Mouse (Mus musculus): Measurements from ENCODE around the gene Fabp6. TPM values are rescaled to one million over a fixed set of nuclear protein-coding genes. Genes with fewer than 3 reads are reported as not detected.

Gene Fabp6
- polyA plus RNA-seq, 1 experiment from 2014 or later: not detected

DNA sequence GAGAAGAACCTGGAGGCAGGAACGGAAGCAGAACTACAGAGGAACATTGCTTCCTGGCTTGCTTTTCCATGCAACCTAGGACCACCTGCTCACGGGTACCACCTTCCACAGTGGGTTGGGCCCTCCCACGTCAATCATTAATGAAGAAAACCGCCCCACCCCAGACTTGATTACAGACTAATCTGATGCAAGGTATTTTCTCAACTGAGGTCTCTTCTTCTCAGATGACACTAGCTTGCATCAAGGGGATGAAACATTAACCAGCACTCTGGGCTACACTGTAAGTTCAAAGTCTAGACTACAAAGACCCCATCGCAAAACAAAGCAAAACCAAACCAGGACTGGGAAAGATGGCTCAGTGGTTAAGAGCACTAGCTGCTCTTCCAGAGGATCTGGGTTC, 20.4 kb upstream of the Fabp6 start:
- Histone ChIP-seq H3K9me3 (no peaks in the 10 kb centered on the region), H3K27me3 (no peaks in the 10 kb centered on the region), H3K27ac (replicated peaks) (no peak overlapping the region), H3K36me3 (no peaks in the 10 kb centered on the region), H3K4me2 (no peak overlapping the region), H3K4me3 (no peak overlapping the region), H3K4me1 (replicated peaks) (peaks cover 21% of the 10 kb centered on the region), H3K9ac (no peak overlapping the region)
- ATAC-seq (ENCODE audit: low FRiP score, low read depth): no peak
- 86% methylated on average over 5 of the region's 5 CpGs for WGBS

GRCm38 (mm10) chr11:43618403-43618802, 17.1 kb upstream of the Fabp6 start:
- ATAC-seq (ENCODE audit: low FRiP score, low read depth): 0 out of 2 replicates have a peak, but pooled peaks have one; percentile 35
- no peak overlapping the region for H3K9ac ChIP-seq
- peak overlapping the region; percentile 59 for H3K27ac ChIP-seq (replicated peaks)
- H3K9me3 ChIP-seq: no peaks in the 10 kb centered on the region
- H3K27me3 ChIP-seq: no peaks in the 10 kb centered on the region
- no peaks in the 10 kb centered on the region for H3K36me3 ChIP-seq
- H3K4me2 ChIP-seq: no peak overlapping the region
- H3K4me3 ChIP-seq: no peak overlapping the region
- WGBS: 38% methylated on average over 7 of the region's 7 CpGs
- peaks cover 12% of the 10 kb centered on the region for H3K4me1 ChIP-seq (replicated peaks)

DNA sequence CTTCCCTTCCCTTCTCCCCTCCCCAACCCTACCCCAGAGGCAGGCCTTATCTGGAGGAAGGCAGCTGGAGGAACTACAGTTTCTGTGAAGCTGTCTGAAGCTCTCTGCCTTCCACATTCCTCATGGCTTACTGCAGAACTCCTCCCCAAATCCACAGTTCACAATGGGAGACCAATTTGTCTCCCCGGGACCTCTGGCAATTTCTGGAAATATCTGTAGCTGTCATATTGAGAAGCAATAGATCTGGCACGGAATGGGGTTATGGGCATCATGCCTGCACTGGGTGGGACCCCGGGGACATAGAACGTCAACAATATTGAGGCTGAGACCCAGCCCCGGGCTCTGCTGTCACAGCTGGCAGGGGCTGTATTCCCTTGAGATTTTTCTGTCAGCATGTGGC, 16.6 kb upstream of the Fabp6 start:
- no peaks in the 10 kb centered on the region for H3K36me3 ChIP-seq
- H3K9me3 ChIP-seq: no peaks in the 10 kb centered on the region
- no peak overlapping the region for H3K9ac ChIP-seq
- 22% methylated on average over 5 of the region's 5 CpGs for WGBS
- peak; percentile 47; the same call in 1 of the 2 replicates for ATAC-seq (ENCODE audit: low FRiP score, low read depth)
- H3K4me2 ChIP-seq: no peak overlapping the region
- peaks cover 17% of the 10 kb centered on the region for H3K4me1 ChIP-seq (replicated peaks)
- no peak overlapping the region for H3K4me3 ChIP-seq
- no peaks in the 10 kb centered on the region for H3K27me3 ChIP-seq
- H3K27ac ChIP-seq (replicated peaks): peak overlapping the region; percentile 59

DNA sequence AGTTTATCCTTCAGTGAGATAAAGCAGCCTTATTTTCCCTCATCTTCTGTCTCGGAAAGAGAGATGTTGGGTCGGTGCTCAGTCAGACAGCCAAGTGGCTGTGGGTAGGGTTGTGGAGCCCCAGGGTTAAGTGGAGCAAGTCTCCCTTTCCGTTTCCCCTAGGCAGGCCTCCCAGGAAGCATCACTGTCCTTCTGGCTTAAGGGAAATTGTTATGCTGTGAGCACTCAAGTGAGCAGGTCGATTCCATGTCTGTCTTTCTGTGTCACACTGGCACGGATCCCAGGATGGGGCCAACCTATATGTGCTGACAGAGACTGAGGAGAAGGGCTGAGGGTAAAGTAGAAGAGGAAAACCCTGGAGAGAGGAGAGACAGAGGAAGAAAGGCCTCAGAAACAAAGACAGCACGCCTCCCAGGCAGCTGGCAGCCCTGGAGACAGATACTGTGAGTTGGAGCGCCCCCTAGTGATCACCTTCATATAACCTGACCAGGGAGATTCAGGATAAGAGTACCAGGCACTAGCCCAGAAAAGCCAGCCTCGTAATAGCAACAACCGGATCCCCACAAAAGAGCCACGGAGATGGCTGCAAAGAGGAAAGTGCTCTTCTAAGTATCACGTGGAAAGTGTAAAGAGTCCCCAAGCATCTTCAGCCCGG, 11.6 kb upstream of the Fabp6 start:
- Histone ChIP-seq H3K36me3 (no peaks in the 10 kb centered on the region), H3K27me3 (no peaks in the 10 kb centered on the region), H3K9ac (peak overlapping the region; percentile 17; the same call in 1 of the 2 replicates), H3K4me3 (no peak overlapping the region), H3K4me2 (no peak overlapping the region), H3K9me3 (no peaks in the 10 kb centered on the region), H3K27ac (replicated peaks) (peak overlapping the region; percentile 80), H3K4me1 (replicated peaks) (peaks cover 17% of the 10 kb centered on the region)
- WGBS: 20% methylated on average over 12 of the region's 12 CpGs
- peak; percentile 83 for ATAC-seq (ENCODE audit: low FRiP score, low read depth)

DNA sequence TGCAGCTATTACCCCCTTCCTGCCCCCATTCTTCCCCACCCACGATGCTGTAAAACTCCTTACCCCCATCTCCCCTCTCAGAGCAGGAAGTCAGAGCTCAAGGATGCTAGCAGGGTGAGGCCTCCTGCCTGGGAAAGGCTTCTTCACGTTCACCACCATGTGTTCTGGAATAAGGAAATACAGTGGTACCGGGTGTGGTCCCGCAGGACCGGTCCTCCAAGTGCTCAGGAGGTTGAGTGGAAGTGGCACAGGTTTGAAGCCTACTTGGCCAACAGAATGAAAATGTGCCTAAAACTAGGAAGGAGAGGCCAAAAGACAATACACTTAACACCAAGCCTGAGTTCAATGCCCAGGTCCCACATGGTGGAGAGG, 9.3 kb upstream of the Fabp6 start:
- Histone ChIP-seq H3K4me3 (no peak overlapping the region), H3K4me2 (no peak overlapping the region), H3K9me3 (no peaks in the 10 kb centered on the region), H3K27me3 (no peaks in the 10 kb centered on the region), H3K27ac (replicated peaks) (no peak overlapping the region), H3K9ac (no peak overlapping the region), H3K4me1 (replicated peaks) (peaks cover 11% of the 10 kb centered on the region), H3K36me3 (no peaks in the 10 kb centered on the region)
- WGBS: 83% methylated on average over 5 of the region's 5 CpGs
- no peak for ATAC-seq (ENCODE audit: low FRiP score, low read depth)

- Histone ChIP-seq H3K27me3 (no peaks in the 10 kb centered on the region), H3K4me3 (no peak overlapping the region), H3K9ac (no peak overlapping the region), H3K9me3 (no peaks in the 10 kb centered on the region), H3K4me2 (no peak overlapping the region), H3K27ac (replicated peaks) (no peak overlapping the region), H3K36me3 (no peaks in the 10 kb centered on the region), H3K4me1 (replicated peaks) (peaks cover 11% of the 10 kb centered on the region)
- no peak for ATAC-seq (ENCODE audit: low FRiP score, low read depth)
- 58% methylated on average over 10 of the region's 10 CpGs for WGBS
Observed at GRCm38 (mm10) chr11:43610006-43610661, 8.8 kb upstream of the Fabp6 start.

DNA sequence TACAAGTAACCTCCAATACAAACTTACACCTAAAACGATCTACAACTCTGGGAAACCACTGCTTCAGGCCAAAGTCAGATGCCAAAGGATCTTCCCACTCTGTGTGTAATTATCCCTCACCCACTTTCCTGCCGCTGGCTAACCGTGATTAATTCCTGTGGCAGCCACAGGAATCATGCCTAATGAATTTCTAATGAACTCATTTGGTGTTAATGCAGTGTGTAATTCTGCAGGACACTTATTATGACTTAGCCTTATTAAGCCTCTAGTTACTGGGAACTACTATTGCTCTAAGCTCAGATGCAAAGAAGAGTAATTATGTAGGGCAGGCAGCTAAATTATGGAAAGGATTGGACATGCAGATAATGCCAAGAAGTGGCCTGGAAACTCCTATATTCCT, 7.1 kb upstream of the Fabp6 start:
- Histone ChIP-seq H3K9ac (no peak overlapping the region), H3K27me3 (no peaks in the 10 kb centered on the region), H3K4me3 (no peak overlapping the region), H3K4me1 (replicated peaks) (peaks cover 11% of the 10 kb centered on the region), H3K4me2 (no peak overlapping the region), H3K9me3 (no peaks in the 10 kb centered on the region), H3K36me3 (no peaks in the 10 kb centered on the region), H3K27ac (replicated peaks) (peak overlapping the region; percentile 66)
- 24% methylated on average over 3 of the region's 3 CpGs for WGBS
- ATAC-seq (ENCODE audit: low FRiP score, low read depth): peak; percentile 37; the same call in 1 of the 2 replicates

DNA sequence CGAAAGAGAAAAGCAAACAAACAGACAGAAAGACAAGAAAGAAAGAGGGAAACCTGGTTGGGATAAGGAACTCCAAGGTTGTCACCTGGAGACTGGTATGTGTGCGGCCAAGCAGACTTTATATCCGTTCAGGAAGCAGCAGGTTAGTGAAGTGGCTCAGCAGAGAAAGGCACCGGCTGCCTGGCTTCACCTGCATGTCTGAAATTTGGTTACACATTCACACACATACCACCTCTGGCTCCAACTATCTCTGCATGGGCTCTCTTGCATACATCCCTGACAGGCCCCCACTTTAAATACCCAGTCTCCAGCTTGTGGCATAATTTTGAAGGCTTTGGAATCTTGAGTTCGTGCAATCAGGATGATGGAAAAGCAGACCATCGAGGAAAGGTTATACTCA, 4.5 kb upstream of the Fabp6 start:
- Histone ChIP-seq H3K27ac (replicated peaks) (no peak overlapping the region), H3K9ac (no peak overlapping the region), H3K4me2 (no peak overlapping the region), H3K4me1 (replicated peaks) (0 out of 2 replicates have a peak, but pooled peaks cover 2% of the 10 kb centered on the region), H3K4me3 (no peak overlapping the region), H3K27me3 (no peaks in the 10 kb centered on the region), H3K36me3 (no peaks in the 10 kb centered on the region), H3K9me3 (no peaks in the 10 kb centered on the region)
- ATAC-seq (ENCODE audit: low FRiP score, low read depth): no peak
- 88% methylated on average over 6 of the region's 6 CpGs for WGBS

DNA sequence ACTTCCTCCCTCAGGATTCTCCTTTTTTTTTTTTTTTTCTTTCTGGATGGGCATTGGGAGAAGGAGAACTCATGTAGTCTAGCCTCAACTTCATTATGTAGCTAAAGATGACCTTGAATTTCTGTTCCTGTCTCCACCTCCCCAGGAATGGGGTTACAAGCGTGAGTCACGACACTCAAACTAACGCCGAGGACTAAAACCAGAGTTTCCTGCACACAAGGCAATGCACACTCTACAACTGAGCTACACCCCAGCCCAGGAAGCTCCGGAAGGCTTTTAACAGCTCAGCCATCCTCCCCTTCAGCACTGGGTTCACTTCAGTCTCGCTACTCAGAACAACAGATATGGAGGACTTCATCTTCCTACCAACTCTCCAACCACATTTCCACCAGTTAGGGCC, 3.6 kb upstream of the Fabp6 start:
- Histone ChIP-seq H3K4me1 (replicated peaks) (0 out of 2 replicates have a peak, but pooled peaks cover 2% of the 10 kb centered on the region), H3K9me3 (no peaks in the 10 kb centered on the region), H3K9ac (no peak overlapping the region), H3K36me3 (no peaks in the 10 kb centered on the region), H3K4me2 (no peak overlapping the region), H3K4me3 (no peak overlapping the region), H3K27ac (replicated peaks) (no peak overlapping the region), H3K27me3 (no peaks in the 10 kb centered on the region)
- 94% methylated on average over 6 of the region's 6 CpGs for WGBS
- ATAC-seq (ENCODE audit: low FRiP score, low read depth): no peak

DNA sequence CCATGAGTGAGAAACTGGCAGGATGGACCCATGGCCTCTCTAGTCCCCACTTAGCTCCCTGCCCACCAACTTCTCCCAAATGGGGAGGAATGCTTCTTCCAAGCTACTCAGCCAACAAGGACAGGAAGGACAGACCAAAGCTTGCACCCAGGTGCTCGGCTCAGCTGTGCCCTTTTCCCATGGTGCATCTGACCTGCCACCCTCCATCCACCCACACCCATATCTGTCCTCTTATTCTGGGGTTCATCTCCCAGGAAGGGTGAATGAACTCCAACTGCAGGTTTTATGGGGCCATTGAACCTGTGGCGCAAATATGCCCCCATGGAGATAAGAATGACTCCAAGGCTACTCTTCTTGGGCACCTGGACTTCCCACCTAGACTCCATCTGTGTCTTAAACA, 2.9 kb upstream of the Fabp6 start:
- H3K36me3 ChIP-seq: no peaks in the 10 kb centered on the region
- WGBS: 91% methylated on average over 2 of the region's 2 CpGs
- H3K4me1 ChIP-seq (replicated peaks): 0 out of 2 replicates have a peak, but pooled peaks cover 2% of the 10 kb centered on the region
- H3K9me3 ChIP-seq: no peaks in the 10 kb centered on the region
- H3K27ac ChIP-seq (replicated peaks): no peak overlapping the region
- no peak overlapping the region for H3K4me3 ChIP-seq
- no peak overlapping the region for H3K4me2 ChIP-seq
- no peaks in the 10 kb centered on the region for H3K27me3 ChIP-seq
- no peak overlapping the region for H3K9ac ChIP-seq
- ATAC-seq (ENCODE audit: low FRiP score, low read depth): no peak

DNA sequence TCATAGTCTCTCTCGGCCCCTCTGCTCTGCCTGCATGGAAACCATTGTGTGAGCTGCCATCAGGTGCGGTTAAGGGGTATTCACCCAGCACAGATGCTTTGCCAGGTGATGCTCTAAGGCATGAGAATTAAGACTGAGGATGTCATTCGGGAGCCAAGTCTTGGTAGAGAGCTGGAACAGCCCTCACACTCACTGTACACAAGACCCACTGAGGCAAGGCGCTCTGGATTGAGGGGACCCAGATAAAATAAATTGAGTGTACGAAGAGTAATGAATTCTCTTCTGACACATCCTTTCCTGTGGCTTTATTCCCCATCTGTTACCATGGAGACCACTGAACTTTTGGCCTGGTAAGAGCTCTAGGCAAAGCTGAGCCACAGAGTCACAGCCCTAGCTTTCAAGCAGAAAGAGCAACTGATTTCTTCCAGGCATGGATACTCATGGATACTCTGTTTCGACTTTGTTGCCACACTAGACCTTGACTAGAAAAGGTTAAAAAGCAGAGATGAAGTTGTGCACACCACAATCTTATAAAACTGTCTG, 11.7 kb downstream of the Fabp6 start:
- no peak overlapping the region for H3K9ac ChIP-seq
- H3K36me3 ChIP-seq: no peaks in the 10 kb centered on the region; the same call in 1 of the 2 replicates
- WGBS: 43% methylated on average over 6 of the region's 6 CpGs
- H3K4me2 ChIP-seq: no peak overlapping the region
- ATAC-seq (ENCODE audit: low FRiP score, low read depth): no peak
- no peaks in the 10 kb centered on the region for H3K9me3 ChIP-seq
- no peak overlapping the region for H3K27ac ChIP-seq (replicated peaks)
- H3K27me3 ChIP-seq: no peaks in the 10 kb centered on the region
- H3K4me1 ChIP-seq (replicated peaks): 0 out of 2 replicates have a peak, but pooled peaks cover 6% of the 10 kb centered on the region
- no peak overlapping the region for H3K4me3 ChIP-seq

GRCm38 (mm10) chr11:43586324-43587090, 14.8 kb downstream of the Fabp6 start, which contains the start of gene 4933415A04Rik:
4933415A04Rik (plus strand) TSS chr11:43587040.
- no peak within 1 kb of the TSS for H3K4me2 ChIP-seq
- 0 out of 2 replicates have a peak, but pooled peaks cover 6% of the 10 kb centered on the region for H3K4me1 ChIP-seq (replicated peaks)
- H3K36me3 ChIP-seq: no peaks in the 10 kb centered on the region; the same call in 1 of the 2 replicates
- H3K9ac ChIP-seq: no peak within 1 kb of the TSS
- no peak within 1 kb of the TSS for H3K4me3 ChIP-seq
- 75% methylated on average over 7 of the region's 7 CpGs for WGBS
- H3K27me3 ChIP-seq: no peaks in the 10 kb centered on the region
- no peak within 1 kb of the TSS for H3K27ac ChIP-seq (replicated peaks)
- no peak for ATAC-seq (ENCODE audit: low FRiP score, low read depth)
- H3K9me3 ChIP-seq: no peaks in the 10 kb centered on the region
